Mouse (Mus musculus): ENCODE data around the gene Eme1. TPM values are rescaled to one million over a fixed set of nuclear protein-coding genes. Genes with fewer than 3 reads are reported as not detected.
A peak's percentile ranks its signal among the peaks of the same experiment; 100 is the strongest.
"Not testable (repeated sequence)": the region's sequence is repeated elsewhere in the genome, so short reads cannot be mapped to it uniquely, and the experiment has no call there.

The Eme1 gene
- polyA plus RNA-seq, 1 experiment = 10.1 TPM

DNA sequence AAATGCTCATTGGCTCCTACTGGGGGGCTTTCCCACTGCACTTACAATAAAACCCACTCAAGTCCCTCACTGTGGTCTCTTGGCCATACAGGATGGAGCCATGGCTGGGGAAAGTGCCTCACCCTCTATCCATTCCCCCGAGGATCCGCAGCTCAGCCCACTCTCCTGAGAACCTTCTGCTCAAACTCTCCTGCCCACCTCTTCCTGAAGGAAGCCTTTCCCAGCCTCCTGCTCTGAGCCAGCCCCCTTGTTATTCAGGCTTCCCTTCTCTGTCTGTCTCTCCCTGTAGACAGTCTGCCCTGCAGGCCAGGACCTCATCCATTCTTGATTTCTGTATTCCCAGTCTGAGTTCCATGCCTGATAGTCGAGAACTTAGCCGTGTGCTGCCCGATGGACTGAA is 21.2 kb upstream of the Eme1 start:
- H3K36me3 ChIP-seq (ENCODE audit: control insufficient read depth, insufficient read depth) = peaks cover under 1% of the 10 kb centered on the region
- no peak overlapping the region for H3K4me3 ChIP-seq (ENCODE audit: insufficient read depth, poor library complexity, severe bottlenecking)
- TF ChIP-seq MYOG (IDR thresholded peaks at IDR 0.05; ENCODE audit: control insufficient read depth, extremely low read depth, insufficient read length) (no peak), CTCF (IDR thresholded peaks at IDR 0.05; ENCODE audit: control insufficient read depth, insufficient read depth, insufficient read length) (no peak), USF1 (IDR thresholded peaks at IDR 0.05; ENCODE audit: low read depth) (no peak), MYOD1 (IDR thresholded peaks at IDR 0.05; ENCODE audit: control insufficient read depth, insufficient read length, low read depth) (no peak), FOSL1 (IDR thresholded peaks at IDR 0.05; ENCODE audit: insufficient read depth, low read length, poor library complexity, severe bottlenecking) (no peak), MAX (IDR thresholded peaks at IDR 0.05) (no peak), CEBPB (IDR thresholded peaks at IDR 0.05; ENCODE audit: low read depth) (no peak)
- H3ac ChIP-seq (ENCODE audit: control insufficient read depth, insufficient read length, low read depth) = no peak overlapping the region
- peaks cover 25% of the 10 kb centered on the region for H3K79me2 ChIP-seq (ENCODE audit: control insufficient read depth, insufficient read depth)
- peaks cover 6% of the 10 kb centered on the region for H3K79me3 ChIP-seq (ENCODE audit: low read depth)
- H3K27me3 ChIP-seq (ENCODE audit: control insufficient read depth, insufficient read depth, insufficient read length) = no peaks in the 10 kb centered on the region

DNA sequence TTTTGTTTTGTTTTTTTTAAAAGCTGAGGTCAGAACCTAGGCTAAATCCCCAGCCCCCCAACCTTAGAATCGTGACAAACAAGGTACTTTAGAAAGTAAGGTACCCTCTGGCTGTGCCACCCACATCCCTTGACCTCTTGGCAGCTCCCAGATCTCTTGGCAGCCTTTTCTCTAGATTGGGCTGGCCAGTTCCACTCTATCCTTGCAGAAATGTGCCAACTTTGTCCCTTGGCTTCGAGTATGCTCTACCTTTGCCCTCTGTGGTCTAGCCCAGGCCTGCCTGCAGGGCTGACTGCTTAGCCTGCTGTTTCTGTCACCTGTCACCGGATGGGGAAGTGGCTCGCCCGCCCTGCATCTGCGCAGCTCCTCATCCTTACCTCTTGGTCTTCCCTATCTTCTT is 11.5 kb upstream of the Eme1 start:
- H3K4me3 ChIP-seq (ENCODE audit: insufficient read depth, poor library complexity, severe bottlenecking) = no peak overlapping the region
- peaks cover 29% of the 10 kb centered on the region for H3K36me3 ChIP-seq (ENCODE audit: control insufficient read depth, insufficient read depth)
- no peak overlapping the region for H3ac ChIP-seq (ENCODE audit: control insufficient read depth, insufficient read length, low read depth)
- no peaks in the 10 kb centered on the region for H3K79me2 ChIP-seq (ENCODE audit: control insufficient read depth, insufficient read depth)
- TF ChIP-seq USF1 (IDR thresholded peaks at IDR 0.05; ENCODE audit: low read depth) (no peak), MYOD1 (IDR thresholded peaks at IDR 0.05; ENCODE audit: control insufficient read depth, insufficient read length, low read depth) (no peak), MYOG (IDR thresholded peaks at IDR 0.05; ENCODE audit: control insufficient read depth, extremely low read depth, insufficient read length) (no peak), FOSL1 (IDR thresholded peaks at IDR 0.05; ENCODE audit: insufficient read depth, low read length, poor library complexity, severe bottlenecking) (no peak), CEBPB (IDR thresholded peaks at IDR 0.05; ENCODE audit: low read depth) (no peak), MAX (IDR thresholded peaks at IDR 0.05) (no peak), CTCF (IDR thresholded peaks at IDR 0.05; ENCODE audit: control insufficient read depth, insufficient read depth, insufficient read length) (no peak)
- no peaks in the 10 kb centered on the region for H3K79me3 ChIP-seq (ENCODE audit: low read depth)
- H3K27me3 ChIP-seq (ENCODE audit: control insufficient read depth, insufficient read depth, insufficient read length) = no peaks in the 10 kb centered on the region

DNA sequence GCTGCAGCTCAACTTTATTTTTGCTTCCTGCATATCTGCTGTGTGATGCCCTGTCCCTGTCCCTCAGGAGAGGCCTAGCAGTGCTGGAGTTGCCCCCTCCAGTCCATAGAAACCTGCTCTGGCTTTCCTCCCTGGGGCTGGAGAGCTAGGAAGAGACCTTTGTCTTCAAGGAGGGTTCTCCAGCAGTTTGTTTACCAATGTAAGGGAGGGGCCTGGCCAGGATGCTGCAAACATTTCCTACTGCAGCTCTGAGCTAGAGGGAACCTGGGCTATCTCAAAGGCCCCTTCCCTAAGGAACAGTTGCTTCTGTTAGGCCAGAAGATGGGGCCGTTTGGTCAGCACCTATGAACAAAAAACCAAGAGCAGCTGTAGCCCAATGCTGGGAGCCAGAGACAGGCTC is 7.6 kb upstream of the Eme1 start:
- Histone ChIP-seq H3K79me2 (ENCODE audit: control insufficient read depth, insufficient read depth) (no peaks in the 10 kb centered on the region), H3K36me3 (ENCODE audit: control insufficient read depth, insufficient read depth) (peaks cover 48% of the 10 kb centered on the region), H3K4me3 (ENCODE audit: insufficient read depth, poor library complexity, severe bottlenecking) (no peak overlapping the region), H3ac (ENCODE audit: control insufficient read depth, insufficient read length, low read depth) (no peak overlapping the region), H3K79me3 (ENCODE audit: low read depth) (no peaks in the 10 kb centered on the region), H3K27me3 (ENCODE audit: control insufficient read depth, insufficient read depth, insufficient read length) (no peaks in the 10 kb centered on the region)
- TF ChIP-seq CEBPB (IDR thresholded peaks at IDR 0.05; ENCODE audit: low read depth) (no peak), MAX (IDR thresholded peaks at IDR 0.05) (no peak), MYOG (IDR thresholded peaks at IDR 0.05; ENCODE audit: control insufficient read depth, extremely low read depth, insufficient read length) (no peak), FOSL1 (IDR thresholded peaks at IDR 0.05; ENCODE audit: insufficient read depth, low read length, poor library complexity, severe bottlenecking) (no peak), CTCF (IDR thresholded peaks at IDR 0.05; ENCODE audit: control insufficient read depth, insufficient read depth, insufficient read length) (no peak), USF1 (IDR thresholded peaks at IDR 0.05; ENCODE audit: low read depth) (no peak), MYOD1 (IDR thresholded peaks at IDR 0.05; ENCODE audit: control insufficient read depth, insufficient read length, low read depth) (no peak)

DNA sequence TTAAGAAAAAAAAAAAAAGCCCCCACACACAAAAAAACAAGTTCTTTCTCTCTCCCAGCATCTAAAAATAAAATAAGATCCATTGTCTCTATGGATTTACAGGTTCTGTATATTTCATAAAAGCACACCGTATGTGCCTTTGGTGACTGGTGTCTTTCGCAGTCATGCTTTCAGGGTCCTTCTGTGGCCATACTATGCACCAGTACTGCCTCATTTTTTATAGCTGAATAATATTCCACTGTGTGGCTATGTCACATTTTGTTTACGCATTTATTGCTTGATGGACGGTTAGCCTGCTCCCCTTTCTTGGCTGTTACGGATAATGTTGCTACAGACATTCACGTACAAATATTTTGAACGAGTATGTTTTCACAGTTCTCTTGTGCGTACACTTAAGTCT is 791 bp downstream of the Eme1 start:
- Histone ChIP-seq H3K36me3 (ENCODE audit: control insufficient read depth, insufficient read depth) (peaks cover 28% of the 10 kb centered on the region), H3K4me3 (ENCODE audit: insufficient read depth, poor library complexity, severe bottlenecking) (peak overlapping the region; percentile 48), H3K79me3 (ENCODE audit: low read depth) (peaks cover 6% of the 10 kb centered on the region), H3K27me3 (ENCODE audit: control insufficient read depth, insufficient read depth, insufficient read length) (no peaks in the 10 kb centered on the region), H3K79me2 (ENCODE audit: control insufficient read depth, insufficient read depth) (peaks cover 31% of the 10 kb centered on the region), H3ac (ENCODE audit: control insufficient read depth, insufficient read length, low read depth) (no peak overlapping the region)
- TF ChIP-seq MYOG (IDR thresholded peaks at IDR 0.05; ENCODE audit: control insufficient read depth, extremely low read depth, insufficient read length) = no peak
- TF ChIP-seq FOSL1 (IDR thresholded peaks at IDR 0.05; ENCODE audit: insufficient read depth, low read length, poor library complexity, severe bottlenecking) = no peak
- no peak for TF ChIP-seq MAX (IDR thresholded peaks at IDR 0.05)
- no peak for TF ChIP-seq CEBPB (IDR thresholded peaks at IDR 0.05; ENCODE audit: low read depth)
- no peak for TF ChIP-seq MYOD1 (IDR thresholded peaks at IDR 0.05; ENCODE audit: control insufficient read depth, insufficient read length, low read depth)
- no peak for TF ChIP-seq CTCF (IDR thresholded peaks at IDR 0.05; ENCODE audit: control insufficient read depth, insufficient read depth, insufficient read length)
- TF ChIP-seq USF1 (IDR thresholded peaks at IDR 0.05; ENCODE audit: low read depth) = no peak

DNA sequence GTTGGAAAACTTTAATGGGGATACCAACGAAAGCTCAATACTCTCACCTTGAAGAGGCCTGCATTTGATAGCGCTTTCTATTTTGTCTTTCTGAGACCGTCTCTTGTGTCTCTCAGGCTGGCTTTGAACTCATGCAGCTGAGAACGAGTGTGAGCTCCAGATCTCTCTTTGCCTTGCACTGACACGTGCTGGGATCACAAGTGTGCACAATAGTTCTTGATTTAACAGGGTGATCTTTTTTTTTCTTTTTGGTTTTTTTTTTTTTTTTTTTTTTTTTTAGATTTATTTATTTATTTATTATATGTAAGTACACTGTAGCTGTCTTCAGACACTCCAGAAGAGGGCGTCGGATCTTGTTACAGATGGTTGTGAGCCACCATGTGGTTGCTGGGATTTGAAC is 2.5 kb downstream of the Eme1 start:
- Histone ChIP-seq H3K79me2 (ENCODE audit: control insufficient read depth, insufficient read depth) (peaks cover 31% of the 10 kb centered on the region), H3K36me3 (ENCODE audit: control insufficient read depth, insufficient read depth) (peaks cover 30% of the 10 kb centered on the region)
- not testable (repeated sequence) for H3ac ChIP-seq (ENCODE audit: control insufficient read depth, insufficient read length, low read depth); H3K27me3 ChIP-seq (ENCODE audit: control insufficient read depth, insufficient read depth, insufficient read length); H3K79me3 ChIP-seq (ENCODE audit: low read depth); H3K4me3 ChIP-seq (ENCODE audit: insufficient read depth, poor library complexity, severe bottlenecking)

DNA sequence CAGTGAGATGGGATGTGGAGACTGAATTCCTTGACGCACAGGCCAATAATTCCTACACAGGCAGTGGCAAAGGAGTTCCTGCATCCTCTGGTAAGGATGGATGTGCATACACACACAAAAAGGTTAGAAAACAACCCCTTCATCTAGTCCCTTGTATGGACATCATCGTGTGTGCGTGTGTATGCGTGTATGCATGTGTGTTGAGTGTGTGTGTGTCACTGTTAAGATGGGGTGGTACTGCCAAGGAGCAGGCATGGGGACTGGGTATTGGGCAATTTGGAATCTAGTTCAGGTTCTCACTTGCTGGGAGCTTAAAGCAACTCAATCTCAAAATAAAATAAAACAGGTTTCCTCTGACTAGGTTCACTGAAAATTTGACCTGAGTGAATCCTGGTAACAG is 7.3 kb downstream of the Eme1 start:
- H3K36me3 ChIP-seq (ENCODE audit: control insufficient read depth, insufficient read depth) = peaks cover 72% of the 10 kb centered on the region
- no peak for TF ChIP-seq MYOG (IDR thresholded peaks at IDR 0.05; ENCODE audit: control insufficient read depth, extremely low read depth, insufficient read length)
- no peak for TF ChIP-seq USF1 (IDR thresholded peaks at IDR 0.05; ENCODE audit: low read depth)
- no peak for TF ChIP-seq FOSL1 (IDR thresholded peaks at IDR 0.05; ENCODE audit: insufficient read depth, low read length, poor library complexity, severe bottlenecking)
- no peak for TF ChIP-seq CEBPB (IDR thresholded peaks at IDR 0.05; ENCODE audit: low read depth)
- no peak for TF ChIP-seq MAX (IDR thresholded peaks at IDR 0.05)
- no peak for TF ChIP-seq MYOD1 (IDR thresholded peaks at IDR 0.05; ENCODE audit: control insufficient read depth, insufficient read length, low read depth)
- no peak for TF ChIP-seq CTCF (IDR thresholded peaks at IDR 0.05; ENCODE audit: control insufficient read depth, insufficient read depth, insufficient read length)

More for the DNA sequence above, 7.3 kb downstream of the Eme1 start:
- Histone ChIP-seq H3K79me2 (ENCODE audit: control insufficient read depth, insufficient read depth) (no peaks in the 10 kb centered on the region), H3K27me3 (ENCODE audit: control insufficient read depth, insufficient read depth, insufficient read length) (no peaks in the 10 kb centered on the region), H3K79me3 (ENCODE audit: low read depth) (peaks cover 2% of the 10 kb centered on the region), H3ac (ENCODE audit: control insufficient read depth, insufficient read length, low read depth) (no peak overlapping the region), H3K4me3 (ENCODE audit: insufficient read depth, poor library complexity, severe bottlenecking) (no peak overlapping the region)

Data from C2C12 (cell line).